Mouse (Mus musculus): ENCODE measurements at regions not wholly inside any gene's neighbourhood (a gene's known extent, or its start where the extent isn't known, plus 50 kb on each side); places are given as distances from the start of the nearest gene placed in this dataset.

- peak; percentile 14 to 20 for DNase-seq
Measured at GRCm38 (mm10) chr9:41273839-41274271, 112.4 kb upstream of the Ubash3b start.

- peak; percentile 43 to 50 for DNase-seq
Measured at GRCm38 (mm10) chr9:41273171-41273781, 111.8 kb upstream of the Ubash3b start.

GRCm38 (mm10) chr9:41272596-41272995, 111.1 kb upstream of the Ubash3b start:
- peak in 1 of 2 experiments; percentile 15 for DNase-seq

GRCm38 (mm10) chr9:41268112-41268511, 106.6 kb upstream of the Ubash3b start:
- peak; percentile 60 to 62 for DNase-seq

- DNase-seq, result peak; percentile 89 to 91
Measured at GRCm38 (mm10) chr9:41264485-41264884, 103.0 kb upstream of the Ubash3b start.

- DNase-seq, result no peak
Measured at GRCm38 (mm10) chr9:41257244-41257643, 95.7 kb upstream of the Ubash3b start.

GRCm38 (mm10) chr9:41242372-41242771, 80.9 kb upstream of the Ubash3b start:
- DNase-seq, result no peak

GRCm38 (mm10) chr9:41239097-41239451, 77.6 kb upstream of the Ubash3b start:
- peak in 1 of 2 experiments; percentile 16 for DNase-seq

GRCm38 (mm10) chr9:41238395-41239096, 77.0 kb upstream of the Ubash3b start:
- peak; percentile 29 to 39 for DNase-seq

GRCm38 (mm10) chr9:41237265-41237664, 75.8 kb upstream of the Ubash3b start:
- DNase-seq, result peak in 1 of 2 experiments; percentile 21

GRCm38 (mm10) chr9:41229225-41229582, 67.7 kb upstream of the Ubash3b start:
- DNase-seq, result no peak

GRCm38 (mm10) chr9:41228425-41229224, 67.1 kb upstream of the Ubash3b start:
- DNase-seq, result peak; percentile 94 to 95

GRCm38 (mm10) chr9:41223406-41223805, 61.9 kb upstream of the Ubash3b start:
- DNase-seq, result no peak

- no peak for DNase-seq
Measured at GRCm38 (mm10) chr9:41222346-41223015, 61.0 kb upstream of the Ubash3b start.

GRCm38 (mm10) chr9:41221110-41221790, 59.8 kb upstream of the Ubash3b start:
- no peak for DNase-seq

- no peak for DNase-seq
Measured at GRCm38 (mm10) chr9:41220105-41220669, 58.7 kb upstream of the Ubash3b start.

- no peak for DNase-seq
Measured at GRCm38 (mm10) chr9:41218702-41219101, 57.2 kb upstream of the Ubash3b start.

- no peak for DNase-seq
Measured at GRCm38 (mm10) chr9:41216248-41216647, 54.8 kb upstream of the Ubash3b start.

GRCm38 (mm10) chr9:41215026-41215425, 53.5 kb upstream of the Ubash3b start:
- no peak for DNase-seq

GRCm38 (mm10) chr9:41212943-41213529, 51.5 kb upstream of the Ubash3b start:
- no peak for DNase-seq

- DNase-seq, result no peak
Measured at GRCm38 (mm10) chr9:41212303-41212901, 50.9 kb upstream of the Ubash3b start.
